Mouse (Mus musculus) liver, postnatal 0 days (tissue): ENCODE data around the gene Prpf39.

Experiments used
- CTCF ChIP-seq: sonication (generic); IDR thresholded peaks from 2 replicates; pipeline ENCODE4 v1.5.1; 2016; ENCODE audit warnings: antibody characterized with exemption, low read depth
- EP300 ChIP-seq: IDR thresholded peaks from 2 replicates; pipeline ENCODE4 v1.6.1; 2016; ENCODE audit warnings: antibody characterized with exemption, low read depth, mild to moderate bottlenecking

DNA sequence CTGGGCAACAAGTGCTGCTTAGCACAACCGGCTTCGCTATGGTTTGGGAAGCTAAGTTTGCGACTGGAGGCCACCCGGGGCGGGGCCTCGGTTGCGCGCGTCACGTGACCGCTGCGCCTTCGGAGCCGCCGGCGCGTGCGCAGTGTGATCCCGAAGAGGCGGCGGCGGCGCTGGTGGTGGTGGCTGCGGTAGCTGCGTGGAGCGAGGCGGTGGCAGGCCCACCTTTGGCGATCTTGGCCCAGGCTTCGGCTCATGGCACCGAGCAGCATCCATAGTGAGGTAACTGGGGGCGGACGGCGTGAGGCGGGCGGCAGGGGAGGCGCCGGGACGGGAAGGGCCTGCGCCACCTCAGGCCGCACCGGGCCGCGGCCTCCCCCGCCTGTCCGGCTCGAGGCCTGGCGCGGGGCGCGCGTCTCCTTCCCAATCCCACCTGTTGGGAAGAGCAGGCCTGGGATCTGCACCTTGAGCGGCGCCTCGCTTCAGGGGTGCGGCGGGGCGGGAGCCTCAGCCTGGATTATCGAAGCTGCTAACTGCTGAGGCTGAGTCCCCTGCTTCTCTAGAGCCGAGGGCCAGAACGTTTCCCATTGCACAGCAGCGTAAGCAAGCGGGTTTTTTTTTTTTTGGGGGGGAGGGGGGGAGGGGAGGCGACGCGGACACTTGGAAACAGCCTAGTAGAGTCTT, at the start of gene Prpf39:
- TF ChIP-seq EP300 (no peak), CTCF (no peak)
